Mouse (Mus musculus) liver, embryonic 14.5 days (tissue): Measurements from ENCODE around the gene Zfp36l2.

Experiments
- CTCF ChIP-seq: IDR thresholded peaks from 2 replicates; pipeline ENCODE4 v1.5.1; 2016; ENCODE audit warnings: antibody characterized with exemption, low read depth, control low read depth
- EP300 ChIP-seq: IDR thresholded peaks from 2 replicates; pipeline ENCODE4 v1.6.1; 2016; ENCODE audit warnings: antibody characterized with exemption, low read depth

DNA sequence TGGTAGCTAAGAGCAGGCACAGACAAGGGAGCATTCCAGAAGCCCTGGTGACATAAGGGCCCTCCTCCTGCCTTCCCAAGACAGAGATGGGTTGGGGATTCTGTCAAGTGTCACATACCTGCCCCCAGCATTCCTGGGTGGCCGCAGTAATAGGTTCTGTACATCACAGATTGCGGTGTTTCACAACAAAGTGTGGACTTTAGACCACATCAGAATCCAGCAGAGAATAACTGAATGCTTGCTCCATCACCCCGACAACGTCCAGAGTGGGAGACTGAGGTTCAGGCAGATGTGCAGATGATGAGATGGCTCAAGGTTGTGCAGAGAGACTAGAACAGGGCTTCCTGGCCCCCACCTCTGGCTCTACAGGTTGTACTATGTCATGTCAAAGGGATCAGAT lies 51.5 kb downstream of the Zfp36l2 start:
- TF ChIP-seq CTCF (no peak), EP300 (no peak)
